Mouse (Mus musculus) adipocyte (in vitro differentiated cells): ENCODE results near the gene Nrarp.

ENCODE experiments used
- DNase-seq: peaks from one replicate; pipeline ENCODE4 v3.0.0-alpha.2; 2016; ENCODE audit warnings: low spot score

Nrarp gene

DNA sequence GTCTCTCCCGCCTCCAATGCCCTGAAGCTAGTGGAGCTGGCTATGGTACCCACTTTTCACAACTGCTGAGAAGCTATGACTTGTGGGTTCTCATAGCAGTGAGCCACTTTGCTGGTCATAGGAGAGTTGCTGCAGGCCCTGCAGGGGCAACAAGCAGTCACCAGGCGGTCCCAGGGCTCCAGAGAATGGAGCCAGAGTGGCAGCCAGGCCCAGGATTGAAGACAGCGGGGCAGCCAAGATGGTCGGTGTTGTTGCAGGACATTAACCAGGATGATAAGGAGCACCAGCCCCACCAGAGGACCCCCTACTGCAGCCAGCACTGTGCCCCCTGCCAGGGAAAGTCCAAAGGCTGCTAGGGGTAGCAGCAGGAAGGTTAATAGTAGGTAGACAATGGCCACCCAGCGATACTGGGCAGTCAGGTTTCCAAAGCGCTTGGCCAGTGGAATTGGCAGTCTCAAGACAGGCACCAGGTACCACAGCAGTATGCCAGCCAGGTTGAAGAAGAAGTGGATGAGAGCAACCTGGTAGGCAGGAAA lies 48.5 kb downstream of the Nrarp start:
- no peak for DNase-seq

DNA sequence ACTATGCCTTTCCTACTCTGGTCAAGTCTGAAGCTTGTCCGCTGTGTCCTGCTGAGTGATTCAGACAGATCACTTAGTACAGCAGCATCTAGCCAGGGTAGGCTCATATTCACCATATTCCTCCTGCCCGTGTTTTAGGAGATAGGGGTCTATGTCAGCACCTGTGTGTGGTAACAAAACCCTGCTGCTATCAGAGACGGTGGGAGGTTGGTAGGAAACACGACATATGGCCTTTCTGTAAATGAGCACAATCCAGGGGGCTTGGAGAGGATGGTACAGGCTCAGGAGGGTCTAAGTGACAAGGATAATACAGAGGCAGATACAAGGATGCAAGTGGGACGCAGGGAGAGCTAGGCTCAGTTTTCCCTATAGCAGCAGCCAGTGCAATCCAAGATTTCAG lies 49.0 kb downstream of the Nrarp start:
- DNase-seq, result no peak

DNA sequence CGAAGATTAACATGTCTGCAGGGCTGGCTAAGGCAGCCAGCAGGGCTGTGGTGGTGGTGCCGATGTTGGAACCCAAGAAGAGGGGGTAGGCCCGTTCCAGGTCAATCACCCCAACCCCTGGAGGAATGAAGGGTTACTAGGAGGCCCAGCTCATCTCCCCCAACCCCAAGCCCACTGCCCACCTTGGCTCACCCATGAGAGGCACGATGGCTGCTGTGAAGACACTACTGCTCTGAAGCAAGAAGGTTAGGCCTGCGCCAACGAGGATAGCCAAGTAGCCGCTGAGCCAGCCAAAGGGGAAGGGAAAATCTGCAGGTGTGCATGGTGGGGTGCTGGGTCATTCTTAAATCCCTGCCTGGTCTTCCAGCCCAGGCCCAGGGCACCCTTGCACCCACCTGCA lies 50.0 kb downstream of the Nrarp start:
- DNase-seq, result no peak

DNA sequence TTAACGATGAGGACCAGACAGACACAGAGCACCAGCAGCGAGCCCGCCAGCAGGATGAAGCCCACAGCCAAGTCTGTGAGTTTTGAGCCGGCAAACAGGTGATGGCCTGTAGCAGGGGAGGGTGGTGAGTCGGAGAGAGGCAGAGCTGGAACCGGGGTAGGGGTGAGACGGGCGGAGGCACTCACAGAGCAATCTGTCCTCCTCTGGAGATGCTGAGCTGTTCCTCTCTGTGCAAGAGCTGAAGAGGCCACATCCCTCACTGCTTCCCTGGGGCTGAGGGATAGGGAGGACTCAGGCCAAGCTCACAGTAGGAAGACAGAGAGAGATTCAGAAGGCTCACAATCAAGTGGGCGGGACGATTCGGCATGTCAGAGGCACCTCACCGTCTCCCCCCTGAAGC lies 50.5 kb downstream of the Nrarp start:
- no peak for DNase-seq
